Mouse (Mus musculus) MEL (cell line): ENCODE data around the gene Rab31. TPM values are rescaled to one million over a fixed set of nuclear protein-coding genes. Genes with fewer than 3 reads are reported as not detected.

ENCODE experiments used
- DNase-seq: peaks from one replicate; pipeline ENCODE4 v3.0.0; 2011; ENCODE audit warnings: low read depth, low spot score
- H3K27ac ChIP-seq: 2 replicates; pipeline ENCODE4 v1.5.1; 2012; ENCODE audit warnings: low read depth, mild to moderate bottlenecking, control low read depth, low read length, moderate library complexity; ENCODE audit not compliant: control insufficient read depth
- H3K27me3 ChIP-seq, 2 experiments: fragments of 150-350 bp in 1 of 2; sonication (generic) in 1 of 2; 2 replicates each; pipeline ENCODE4 v1.6.1; 2012; ENCODE audit warnings: low read length in 2 of 2, mild to moderate bottlenecking in 2 of 2, improper control_type of control experiment in 1 of 2, moderate library complexity in 1 of 2; ENCODE audit not compliant: insufficient read depth in 2 of 2, control insufficient read depth in 1 of 2
- H3K36me3 ChIP-seq, 2 experiments: 2 replicates each; pipeline ENCODE4 v1.6.1; 2012 to 2014; ENCODE audit warnings: low read length in 2 of 2, improper control_type of control experiment in 1 of 2, inconsistent platforms in 1 of 2, mild to moderate bottlenecking in 1 of 2; ENCODE audit not compliant: insufficient read depth in 2 of 2, control insufficient read depth in 1 of 2
- H3K4me1 ChIP-seq, 2 experiments: fragments of 150-350 bp in 1 of 2; sonication (generic) in 1 of 2; 2 replicates each; pipeline ENCODE4 v1.6.1; 2012; ENCODE audit warnings: low read length in 2 of 2, improper control_type of control experiment in 1 of 2, mild to moderate bottlenecking in 1 of 2; ENCODE audit not compliant: insufficient read depth in 2 of 2, control insufficient read depth in 1 of 2
- H3K4me3 ChIP-seq, 2 experiments: fragments of 150-350 bp in 1 of 2; sonication (generic) in 1 of 2; 2 replicates each; pipeline ENCODE4 v1.5.1; 2012; ENCODE audit warnings: low read depth in 2 of 2, low read length in 2 of 2, mild to moderate bottlenecking in 2 of 2, moderate library complexity in 2 of 2, control low read depth in 1 of 2, improper control_type of control experiment in 1 of 2; ENCODE audit not compliant: control insufficient read depth in 1 of 2, insufficient read depth in 1 of 2
- H3K79me2 ChIP-seq: 2 replicates; pipeline ENCODE4 v1.6.1; 2012; ENCODE audit warnings: mild to moderate bottlenecking, low read length, moderate library complexity; ENCODE audit not compliant: control insufficient read depth, poor library complexity, insufficient read depth
- H3K9ac ChIP-seq: 2 replicates; pipeline ENCODE4 v1.6.1; 2012; ENCODE audit warnings: low read depth, mild to moderate bottlenecking, control low read depth, low read length, moderate library complexity; ENCODE audit not compliant: control insufficient read depth, poor library complexity, severe bottlenecking
- H3K9me3 ChIP-seq: fragments of 150-350 bp; sonication (generic); replicated peaks from 2 replicates; pipeline ENCODE4 v1.6.1; 2012; ENCODE audit warnings: mild to moderate bottlenecking, low read length, improper control_type of control experiment, moderate library complexity; ENCODE audit not compliant: insufficient read depth
- CHD2 ChIP-seq: IDR thresholded peaks from 2 replicates; pipeline ENCODE4 v1.6.1; 2011; ENCODE audit warnings: low read length, improper control_type of control experiment
- GATA1 ChIP-seq: IDR thresholded peaks from 2 replicates; pipeline ENCODE4 v1.6.1; 2011; ENCODE audit warnings: low read depth, low read length, improper control_type of control experiment
- HCFC1 ChIP-seq: IDR thresholded peaks from 2 replicates; pipeline ENCODE4 v1.6.1; 2012; ENCODE audit warnings: low read depth, mild to moderate bottlenecking, inconsistent platforms, low read length, improper control_type of control experiment, moderate library complexity
- MAFK ChIP-seq: IDR thresholded peaks from 2 replicates; pipeline ENCODE4 v1.6.1; 2011; ENCODE audit warnings: low read depth, mild to moderate bottlenecking, low read length, improper control_type of control experiment, borderline replicate concordance
- MAX ChIP-seq: IDR thresholded peaks from 2 replicates; pipeline ENCODE4 v1.6.1; 2011; ENCODE audit warnings: low read length, improper control_type of control experiment
- MAZ ChIP-seq: IDR thresholded peaks from 2 replicates; pipeline ENCODE4 v1.6.1; 2012; ENCODE audit warnings: low read depth, mild to moderate bottlenecking, inconsistent platforms, low read length, improper control_type of control experiment
- MYB ChIP-seq: IDR thresholded peaks from 2 replicates; pipeline ENCODE4 v1.6.1; 2011; ENCODE audit warnings: mild to moderate bottlenecking, low read depth, low read length, improper control_type of control experiment
- MYC ChIP-seq: IDR thresholded peaks from 2 replicates; pipeline ENCODE4 v1.6.1; 2011; ENCODE audit warnings: low read depth, mild to moderate bottlenecking, low read length, improper control_type of control experiment, moderate library complexity
- NELFE ChIP-seq: IDR thresholded peaks from 2 replicates; pipeline ENCODE4 v1.6.1; 2011; ENCODE audit warnings: low read depth, low read length, improper control_type of control experiment
- NRF1 ChIP-seq: IDR thresholded peaks from 2 replicates; pipeline ENCODE4 v1.6.1; 2014; ENCODE audit warnings: low read depth, mild to moderate bottlenecking, inconsistent platforms, low read length, improper control_type of control experiment, moderate library complexity; ENCODE audit not compliant: poor library complexity, insufficient read depth, severe bottlenecking
- POLR2A ChIP-seq, 2 experiments: IDR thresholded peaks; 2 replicates each; pipeline ENCODE4 v1.6.1; 2011 to 2012; ENCODE audit warnings: low read length in 2 of 2, mild to moderate bottlenecking in 2 of 2, control low read depth in 1 of 2, improper control_type of control experiment in 1 of 2, low read depth in 1 of 2, moderate library complexity in 1 of 2; ENCODE audit not compliant: control insufficient read depth in 1 of 2, insufficient read depth in 1 of 2, poor library complexity in 1 of 2
- SIN3A ChIP-seq: IDR thresholded peaks from 2 replicates; pipeline ENCODE4 v1.6.1; 2012; ENCODE audit warnings: low read length, improper control_type of control experiment, inconsistent platforms
- TAL1 ChIP-seq: IDR thresholded peaks from 2 replicates; pipeline ENCODE4 v1.6.1; 2012; ENCODE audit warnings: mild to moderate bottlenecking, inconsistent platforms, low read length, moderate library complexity, mixed read lengths
- TBP ChIP-seq: IDR thresholded peaks from 2 replicates; pipeline ENCODE4 v1.8.0; 2011; ENCODE audit warnings: low read depth, low read length, improper control_type of control experiment
- TCF12 ChIP-seq: IDR thresholded peaks from 2 replicates; pipeline ENCODE4 v1.6.1; 2014; ENCODE audit warnings: low read depth, mild to moderate bottlenecking, inconsistent platforms, low read length, improper control_type of control experiment, moderate library complexity
- UBTF ChIP-seq: IDR thresholded peaks from 2 replicates; pipeline ENCODE4 v1.6.1; 2012; ENCODE audit warnings: low read depth, mild to moderate bottlenecking, inconsistent platforms, low read length, improper control_type of control experiment, moderate library complexity, borderline replicate concordance; ENCODE audit not compliant: insufficient read depth
- ZMIZ1 ChIP-seq: IDR thresholded peaks from 2 replicates; pipeline ENCODE4 v1.6.1; 2012; ENCODE audit warnings: low read depth, mild to moderate bottlenecking, inconsistent platforms, low read length, improper control_type of control experiment, moderate library complexity
- ZNF384 ChIP-seq: IDR thresholded peaks from 2 replicates; pipeline ENCODE4 v1.6.1; 2012; ENCODE audit warnings: low read depth, mild to moderate bottlenecking, inconsistent platforms, low read length, improper control_type of control experiment
- polyA plus RNA-seq, 2 experiments: library from polyadenylated mRNA; stranded (reverse) in 1 of 2; unstranded in 1 of 2; fragments of >175 nt in 1 of 2; fragments of >200 nt in 1 of 2; gene quantifications; 2 replicates each; pipeline versions ENCODE4 v1.2.1 to v1.2.4; 2012; ENCODE audit warnings: low replicate concordance in 2 of 2, low read depth in 1 of 2; ENCODE audit not compliant: insufficient read length in 2 of 2, insufficient read depth in 1 of 2, missing spikeins in 1 of 2
- total RNA-seq: library from RNA; depleted of rRNA; stranded (reverse); fragments of 300-350 nt; gene quantifications from 2 replicates; pipeline ENCODE4 v1.2.3, GENCODE M21; 2012

Gene Rab31
- total and polyA plus RNA-seq, 3 experiments = 23.6 to 25.7 TPM; not detected in 1

- TF ChIP-seq TCF12 (0 out of 2 replicates have a peak, but pooled peaks have one; percentile 21), MAFK (0 out of 2 replicates have a peak, but pooled peaks have one; percentile 23)
These were observed 10.9 kb upstream of the Rab31 start (continued) for GRCm38 (mm10) chr17:65783182-65784161.

DNA sequence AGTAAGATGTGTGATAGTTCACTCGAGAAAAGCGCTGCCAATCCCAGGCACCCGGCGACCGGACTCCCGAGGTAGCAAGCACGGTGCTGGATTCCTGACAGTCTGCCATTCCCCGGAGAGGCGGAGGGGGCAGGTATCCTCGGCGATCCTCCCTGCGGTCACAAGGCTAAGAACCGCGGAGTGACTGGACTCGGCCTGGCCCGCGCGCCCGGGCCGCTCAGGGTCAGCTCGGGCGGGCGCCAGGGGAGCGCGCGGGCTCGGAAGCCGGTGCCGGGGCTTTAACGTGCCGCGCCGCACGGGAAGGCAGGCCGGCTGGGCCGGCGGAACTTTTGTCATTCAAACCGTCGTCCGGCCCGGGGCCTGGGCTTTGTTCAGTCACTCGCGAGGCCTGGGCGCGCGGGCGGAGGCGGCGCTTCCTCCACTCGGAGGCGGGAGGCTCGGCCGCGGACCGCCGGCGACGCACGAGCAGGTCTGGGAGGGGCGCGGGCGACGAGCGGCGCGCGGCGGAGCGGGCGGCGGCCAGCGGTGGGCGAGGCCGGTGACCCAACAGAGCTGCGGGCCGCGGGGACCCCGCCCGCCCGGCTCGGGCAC, 10.1 kb upstream of the Rab31 start, which contains the start of gene Ppp4r1:
TSS of gene Ppp4r1 (plus strand) at position 23 of the 591 bp plus-strand sequence.
- Histone ChIP-seq H3K36me3 (peaks cover 2 to 10% of the 10 kb centered on the region in 2 experiments; a peak in 3 of 4 replicates), H3K79me2 (peaks cover 42% of the 10 kb centered on the region), H3K9ac (peak within 1 kb of the TSS; percentile 98), H3K27ac (peak within 1 kb of the TSS; percentile 76), H3K4me3 (peak within 1 kb of the TSS; percentile 82 to 86), H3K27me3 (no peaks in the 10 kb centered on the region), H3K4me1 (peaks cover 6 to 12% of the 10 kb centered on the region in 2 experiments), H3K9me3 (no peaks in the 10 kb centered on the region)
- TF ChIP-seq MAZ (0 out of 2 replicates have a peak, but pooled peaks have one; percentile 30), TBP (no peak), SIN3A (0 out of 2 replicates have a peak, but pooled peaks have one; percentile 33), UBTF (peak; percentile 97; the same call in 1 of the 2 replicates), MYB (no peak), POLR2A (IDR thresholded peaks at IDR 0.05; ENCODE audit: control insufficient read depth in 1 of 2, insufficient read depth in 1 of 2, low read depth in 1 of 2, low read length in 2 of 2, poor library complexity in 1 of 2) (peak; percentile 44 to 61; a peak in 2 of 4 replicates), CHD2 (no peak), ZMIZ1 (peak; percentile 47; the same call in 1 of the 2 replicates), MAX (no peak), NELFE (peak; percentile 51), TCF12 (0 out of 2 replicates have a peak, but pooled peaks have one; percentile 4), HCFC1 (peak; percentile 42; the same call in 1 of the 2 replicates)
- DNase-seq = peak; percentile 70

DNA sequence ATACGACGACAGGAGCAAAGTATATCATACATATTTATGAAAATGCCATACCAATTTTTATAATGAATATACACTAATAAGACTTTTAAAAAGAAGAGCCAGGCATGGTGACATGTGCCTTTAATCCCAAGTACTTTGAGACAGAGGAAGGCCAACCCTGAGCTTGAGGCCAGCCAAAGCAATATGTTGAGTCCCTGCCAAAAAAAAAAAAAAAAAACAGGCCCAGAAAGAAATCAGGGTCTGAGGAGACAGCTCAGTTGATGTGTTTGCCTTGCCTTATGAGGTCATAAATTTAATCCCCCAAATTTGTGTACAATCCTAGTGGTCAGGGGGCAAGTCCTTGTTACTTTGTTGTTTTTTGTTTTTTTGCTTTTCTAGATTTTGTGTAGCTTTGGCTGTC, 8.4 kb upstream of the Rab31 start:
- Histone ChIP-seq H3K9me3 (no peaks in the 10 kb centered on the region), H3K4me1 (peaks cover 4 to 9% of the 10 kb centered on the region in 2 experiments; a peak in 3 of 4 replicates), H3K79me2 (peaks cover 28% of the 10 kb centered on the region), H3K9ac (no peak overlapping the region), H3K27ac (no peak overlapping the region), H3K36me3 (peaks cover 0 to 10% of the 10 kb centered on the region in 2 experiments; a peak in 2 of 4 replicates), H3K27me3 (no peaks in the 10 kb centered on the region), H3K4me3 (no peak overlapping the region)
- DNase-seq = no peak
- TF ChIP-seq TAL1 (no peak), ZNF384 (peak; percentile 58), NRF1 (no peak), MAZ (no peak), GATA1 (no peak), MYC (no peak)
